Mouse (Mus musculus) CH12.LX (cell line): ENCODE results near the gene Olfr1417.

ENCODE experiments used
- CTCF ChIP-seq, 2 experiments: IDR thresholded peaks in 1 of 2; conservative IDR thresholded peaks in 1 of 2; 2 replicates each; pipeline ENCODE4 v1.5.1; 2011 to 2012; ENCODE audit warnings: low read depth in 2 of 2, low read length in 2 of 2, improper control_type of control experiment in 1 of 2, inconsistent platforms in 1 of 2, mild to moderate bottlenecking in 1 of 2, moderate library complexity in 1 of 2
- EP300 ChIP-seq: IDR thresholded peaks from 2 replicates; pipeline ENCODE4 v1.6.1; 2011; ENCODE audit warnings: low read length, improper control_type of control experiment
- KAT2A ChIP-seq: IDR thresholded peaks from 2 replicates; pipeline ENCODE4 v1.6.1; 2012; ENCODE audit warnings: low read length, improper control_type of control experiment, inconsistent platforms; ENCODE audit not compliant: insufficient replicate concordance
- NRF1 ChIP-seq: IDR thresholded peaks from 2 replicates; pipeline ENCODE4 v1.6.1; 2014; ENCODE audit warnings: low read depth, mild to moderate bottlenecking, inconsistent platforms, low read length, improper control_type of control experiment, moderate library complexity
- POLR2A ChIP-seq: IDR thresholded peaks from 2 replicates; pipeline ENCODE4 v1.6.1; 2011; ENCODE audit warnings: low read depth, mild to moderate bottlenecking, improper control_type of control experiment, low read length
- SMC3 ChIP-seq: IDR thresholded peaks from 2 replicates; pipeline ENCODE4 v1.6.1; 2011; ENCODE audit warnings: low read depth, low read length, improper control_type of control experiment
- TCF12 ChIP-seq: IDR thresholded peaks from 2 replicates; pipeline ENCODE4 v1.6.1; 2014; ENCODE audit warnings: low read depth, mild to moderate bottlenecking, inconsistent platforms, low read length, improper control_type of control experiment
- UBTF ChIP-seq: IDR thresholded peaks from 2 replicates; pipeline ENCODE4 v1.6.1; 2012; ENCODE audit warnings: low read depth, mild to moderate bottlenecking, inconsistent platforms, low read length, improper control_type of control experiment, moderate library complexity
- USF2 ChIP-seq: conservative IDR thresholded peaks from 2 replicates; pipeline ENCODE4 v1.6.1; 2011; ENCODE audit warnings: low read depth, low read length, improper control_type of control experiment

DNA sequence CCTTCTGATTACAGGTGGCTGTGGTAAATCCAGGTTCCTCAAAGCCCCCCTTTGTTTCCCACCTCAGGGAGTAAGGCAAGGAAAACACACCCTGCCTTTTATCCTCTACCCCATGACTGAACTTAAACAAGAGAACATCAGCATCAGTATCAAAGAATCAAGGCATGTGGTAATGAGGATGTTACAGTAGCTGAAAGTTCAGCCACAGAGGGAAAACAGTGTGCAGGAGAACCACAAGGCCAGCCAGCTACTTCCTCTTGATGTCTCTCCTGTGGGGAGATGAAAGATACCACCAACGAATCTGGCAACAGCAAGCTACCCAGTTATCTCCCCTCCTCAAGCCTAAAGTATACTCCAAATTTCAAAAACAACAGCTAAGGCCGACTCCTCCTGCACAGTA is 31.8 kb downstream of the Olfr1417 start:
- no peak for TF ChIP-seq UBTF
- no peak for TF ChIP-seq POLR2A
- no peak for TF ChIP-seq SMC3
- no peak for TF ChIP-seq EP300
- TF ChIP-seq CTCF (conservative IDR thresholded peaks at IDR 0.05 in 1 of 2, IDR thresholded peaks at IDR 0.05 in 1 of 2; ENCODE audit: low read depth in 2 of 2, low read length in 2 of 2), result no peak
- TF ChIP-seq TCF12, result no peak
- no peak for TF ChIP-seq USF2
- no peak for TF ChIP-seq NRF1
- no peak for TF ChIP-seq KAT2A
